ENCODE assay signal across 9 mouse cellular contexts in the genomic region with DNA sequence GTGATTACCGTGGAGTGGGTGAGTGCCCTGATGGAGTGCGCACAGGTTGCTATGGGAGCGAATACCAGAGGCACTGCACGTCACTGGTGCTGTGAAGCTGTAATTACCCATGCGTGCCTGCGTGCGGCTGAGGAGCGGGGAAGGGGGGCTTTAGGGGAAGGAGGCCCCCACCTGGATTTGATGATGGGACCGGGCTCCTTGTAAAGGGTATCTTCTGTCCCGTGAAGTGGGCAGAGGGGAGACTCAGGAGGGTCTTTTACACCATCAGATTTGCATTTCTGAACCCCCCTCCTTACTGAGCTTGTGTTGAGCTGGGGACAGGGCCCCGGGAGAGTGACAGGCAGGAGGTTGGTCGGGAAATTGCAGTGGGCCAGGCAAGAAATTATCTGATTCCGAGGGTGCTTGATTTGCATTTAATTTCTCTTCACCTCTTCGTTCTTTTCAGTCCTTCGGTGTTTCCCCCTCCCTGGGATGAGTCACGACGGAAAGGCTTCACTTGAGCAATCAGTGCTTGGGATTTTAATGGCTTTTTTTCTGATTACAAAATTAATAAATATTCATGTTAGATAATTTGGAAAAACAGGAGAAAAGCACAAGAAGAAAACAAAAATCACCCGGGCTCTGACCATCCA. TPM values are rescaled to one million over a fixed set of nuclear protein-coding genes. Genes with fewer than 3 reads are reported as not detected.
DNase-seq lines count a peak whose midpoint lies in the region; ATAC-seq lines count a peak whose summit lies in the region.
"Had no signal": no experiment of that assay in that cellular context is flagged by ENCODE, and none has a peak within 500 bp of the region (broad histone marks: within the 10 kb centered on the region; RNA-seq: fewer than 3 reads in every experiment).

No protein-coding gene starts in this region.

- H3K9me3 ChIP-seq in forebrain, embryonic 10.5 days: no peaks in the 10 kb centered on the region
- no peaks in the 10 kb centered on the region for H3K9me3 ChIP-seq in midbrain, embryonic 10.5 days (replicated peaks)
- H3K9me3 ChIP-seq in stomach, embryonic 16.5 days (replicated peaks; ENCODE audit: control insufficient read depth, low read length): no peaks in the 10 kb centered on the region

- H3K4me1 ChIP-seq in forebrain, embryonic 10.5 days: peaks cover 83% of the 10 kb centered on the region
- peaks cover 83% of the 10 kb centered on the region for H3K4me1 ChIP-seq in midbrain, embryonic 10.5 days
- peaks cover 27% of the 10 kb centered on the region for H3K4me1 ChIP-seq in stomach, embryonic 16.5 days (ENCODE audit: control insufficient read depth, insufficient read depth, low read length)

- peak overlapping the region; percentile 42 for H3K4me3 ChIP-seq in forebrain, embryonic 10.5 days
- peak overlapping the region; percentile 46 for H3K4me3 ChIP-seq in midbrain, embryonic 10.5 days
- H3K4me3 ChIP-seq in stomach, embryonic 16.5 days (replicated peaks; ENCODE audit: low read length): no peak overlapping the region; the same call in 1 of the 2 replicates

- WGBS in forebrain, embryonic 10.5 days: 3% methylated on average over 18 of the region's 18 CpGs
- WGBS in midbrain, embryonic 10.5 days: 1% methylated on average over 18 of the region's 18 CpGs
- WGBS in stomach, embryonic 16.5 days: 21% methylated on average over 18 of the region's 18 CpGs

- no peaks in the 10 kb centered on the region for H3K27me3 ChIP-seq in forebrain, embryonic 10.5 days (ENCODE audit: poor library complexity, severe bottlenecking)
- H3K27me3 ChIP-seq in midbrain, embryonic 10.5 days (ENCODE audit: low read depth, poor library complexity, severe bottlenecking): no peaks in the 10 kb centered on the region
- no peaks in the 10 kb centered on the region for H3K27me3 ChIP-seq in stomach, embryonic 16.5 days (ENCODE audit: control insufficient read depth, insufficient read depth, low read length)

- H3K36me3 ChIP-seq in forebrain, embryonic 10.5 days (replicated peaks): no peaks in the 10 kb centered on the region
- no peaks in the 10 kb centered on the region for H3K36me3 ChIP-seq in midbrain, embryonic 10.5 days
- no peaks in the 10 kb centered on the region for H3K36me3 ChIP-seq in stomach, embryonic 16.5 days (ENCODE audit: control insufficient read depth, insufficient read depth, low read length)

- no peak overlapping the region; the same call in 1 of the 2 replicates for H3K9ac ChIP-seq in stomach, embryonic 16.5 days (ENCODE audit: low read length)

- H3K4me2 ChIP-seq in stomach, embryonic 16.5 days (ENCODE audit: low read depth, low read length): peak overlapping the region; percentile 26

- peak; percentile 45 for DNase-seq in adrenal gland, postnatal 14 days
- no peak for DNase-seq in adrenal gland, postnatal 36 days
- DNase-seq in A20 (ENCODE audit: low read depth, low spot score): peak; percentile 5
- DNase-seq in forebrain, embryonic 10.5 days (ENCODE audit: extremely low spot score, low spot score): peak; percentile 79
- peak; percentile 54 for DNase-seq in layer of hippocampus, adult 11-12 months (ENCODE audit: low spot score)
- peak; percentile 84 for DNase-seq in midbrain, embryonic 10.5 days (ENCODE audit: low spot score)
- no peak for DNase-seq in urinary bladder, postnatal 4 days (ENCODE audit: low spot score in 2 of 2)

- H3K27ac ChIP-seq in forebrain, embryonic 10.5 days: peak overlapping the region; percentile 91
- peak overlapping the region; percentile 93 for H3K27ac ChIP-seq in midbrain, embryonic 10.5 days (replicated peaks)
- H3K27ac ChIP-seq in stomach, embryonic 16.5 days (ENCODE audit: low read length): no peak overlapping the region

- peak; percentile 70 for ATAC-seq in stomach, embryonic 16.5 days (ENCODE audit: insufficient read depth, low FRiP score)

RNA-seq across cellular contexts. Expression of a gene that starts 7.3 kb away (rescaled TPM):
- total RNA-seq in adrenal gland, postnatal 14 days (2021): not detected in 2 replicates
- total RNA-seq in adrenal gland, postnatal 36 days (2021): not detected
- polyA plus RNA-seq in forebrain, embryonic 10.5 days (2016; fragmentation: Nextera tagmentation; extraction: Ambion mirVana): 0.51 and 0.84 TPM in 2 replicates
- 0.30 and 0.74 TPM in 2 replicates for polyA plus RNA-seq in midbrain, embryonic 10.5 days (2016; fragmentation: Nextera tagmentation; extraction: Ambion mirVana)
- polyA plus RNA-seq in stomach, embryonic 16.5 days (2015; fragmentation: Nextera tagmentation; extraction: Ambion mirVana): 0.21 and 0.24 TPM in 2 replicates

RNA-seq across cellular contexts. Expression of a gene that starts 20.9 kb away (rescaled TPM):
- total RNA-seq in adrenal gland, postnatal 14 days (2021): 0.30 TPM in 1 of 2 replicates, not detected in the other
- total RNA-seq in adrenal gland, postnatal 36 days (2021): not detected
- 0.21 TPM in 1 of 2 replicates, not detected in the other for polyA plus RNA-seq in forebrain, embryonic 10.5 days (2016; fragmentation: Nextera tagmentation; extraction: Ambion mirVana)
- 0.19 TPM in 1 of 2 replicates, not detected in the other for polyA plus RNA-seq in midbrain, embryonic 10.5 days (2016; fragmentation: Nextera tagmentation; extraction: Ambion mirVana)
- polyA plus RNA-seq in stomach, embryonic 16.5 days (2015; fragmentation: Nextera tagmentation; extraction: Ambion mirVana): 684 and 706 TPM in 2 replicates

RNA-seq across cellular contexts. Expression of a gene that starts 49.9 kb away (rescaled TPM):
- total RNA-seq in adrenal gland, postnatal 14 days (2021): 1.7 and 2.1 TPM in 2 replicates
- total RNA-seq in adrenal gland, postnatal 36 days (2021): 1 to 10 TPM; 1.1 to 1.2 TPM
- polyA plus RNA-seq in forebrain, embryonic 10.5 days (2016; fragmentation: Nextera tagmentation; extraction: Ambion mirVana): 2.9 and 3.4 TPM in 2 replicates
- 1.3 and 2.3 TPM in 2 replicates for polyA plus RNA-seq in midbrain, embryonic 10.5 days (2016; fragmentation: Nextera tagmentation; extraction: Ambion mirVana)
- 1.4 and 1.5 TPM in 2 replicates for polyA plus RNA-seq in stomach, embryonic 16.5 days (2015; fragmentation: Nextera tagmentation; extraction: Ambion mirVana)
- polyA plus RNA-seq: gonadal fat pad, adult 2 months had no signal

Comparison
In these comparisons a context has a peak if more than half of its experiments do, and no peak if none do; other contexts are left out.
1. DNase-seq: peak in adrenal gland, postnatal 14 days (single experiment), A20 (single experiment), forebrain, embryonic 10.5 days (single experiment), layer of hippocampus, adult 11-12 months (single experiment) and midbrain, embryonic 10.5 days (single experiment); none in adrenal gland, postnatal 36 days (0 of 2) and urinary bladder, postnatal 4 days (0 of 2).
2. RNA of a gene that starts 20.9 kb away (polyA plus RNA-seq): 684 to 706 TPM in stomach, embryonic 16.5 days; 0.19 TPM in midbrain, embryonic 10.5 days and 0.21 TPM in forebrain, embryonic 10.5 days; every median in the first group is over 100 times any median in the second.